Mouse (Mus musculus) splenic B cell, adult 2 months (primary cell): ENCODE data around the gene Psph.

Source experiments
- DNase-seq: peaks from one replicate; pipeline ENCODE4 v3.0.0-alpha.2; 2011; ENCODE audit warnings: low read depth, low spot score
- H3K27me3 ChIP-seq: 2 replicates; pipeline ENCODE4 v1.6.1; 2012; ENCODE audit warnings: mild to moderate bottlenecking, low read length, moderate library complexity, mixed read lengths; ENCODE audit not compliant: control insufficient read depth, poor library complexity, insufficient read depth, severe bottlenecking
- H3K36me3 ChIP-seq: 2 replicates; pipeline ENCODE4 v1.6.1; 2012; ENCODE audit warnings: mild to moderate bottlenecking, low read length, moderate library complexity, mixed read lengths; ENCODE audit not compliant: control insufficient read depth, poor library complexity, insufficient read depth, severe bottlenecking

The Psph gene

GRCm38 (mm10) chr5:129717016-129717415 is 70.2 kb downstream of the Psph start:
- Histone ChIP-seq H3K36me3 (peaks cover 5% of the 10 kb centered on the region; the same call in 1 of the 2 replicates), H3K27me3 (no peaks in the 10 kb centered on the region)
- no peak for DNase-seq
